Mouse (Mus musculus): ENCODE measurements around the gene 2410004B18Rik.
A peak's percentile ranks its signal among the peaks of the same experiment; 100 is the strongest.
"Not testable (repeated sequence)": the region's sequence is repeated elsewhere in the genome, so short reads cannot be mapped to it uniquely, and the experiment has no call there.

Gene 2410004B18Rik

DNA sequence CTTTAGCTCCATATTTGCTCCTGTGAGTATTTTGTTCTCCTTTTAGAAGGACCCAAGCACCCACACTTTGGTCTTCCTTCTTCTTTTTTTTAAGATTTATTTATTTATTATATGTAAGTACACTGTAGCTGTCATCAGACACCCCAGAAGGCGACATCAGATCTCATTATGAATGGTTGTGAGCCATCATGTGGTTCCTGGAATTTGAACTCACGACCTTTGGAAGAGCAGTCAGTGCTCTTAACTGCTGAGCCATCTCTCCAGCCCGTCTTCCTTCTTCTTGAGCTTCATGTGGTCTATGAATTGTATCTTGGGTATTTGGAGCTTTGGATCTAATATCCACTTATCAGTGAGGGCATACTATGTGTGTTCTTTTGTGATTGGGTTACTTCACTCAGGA is 27.8 kb downstream of the 2410004B18Rik start:
- not testable (repeated sequence) for DNase-seq

GRCm38 (mm10) chr3:145966806-145967205 is 29.0 kb downstream of the 2410004B18Rik start:
- no peak for DNase-seq

DNA sequence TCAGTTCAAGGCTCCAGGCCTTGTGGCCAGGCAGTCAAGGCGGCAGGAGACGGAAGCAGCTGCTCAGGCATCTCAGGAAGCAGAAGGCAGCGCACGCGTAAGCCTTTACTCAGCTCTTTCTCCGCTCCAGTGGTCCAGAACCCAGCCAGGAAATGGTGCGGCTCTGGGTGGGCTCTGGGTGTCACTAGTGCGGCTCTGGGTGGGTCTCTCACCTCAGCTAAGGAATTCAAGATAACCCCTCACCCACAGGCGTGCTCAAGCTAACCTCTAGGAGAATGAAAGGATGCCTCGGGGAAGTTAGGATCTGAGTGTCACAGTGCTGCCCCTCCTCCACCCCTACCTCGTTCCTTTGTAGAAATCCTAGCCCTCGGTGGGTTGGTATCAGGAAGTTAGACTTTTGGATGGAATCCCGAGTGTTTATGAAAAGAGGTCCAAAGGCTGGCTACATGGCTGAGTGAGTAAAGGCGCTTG is 31.3 kb downstream of the 2410004B18Rik start:
- peak; percentile 18 to 20 for DNase-seq

DNA sequence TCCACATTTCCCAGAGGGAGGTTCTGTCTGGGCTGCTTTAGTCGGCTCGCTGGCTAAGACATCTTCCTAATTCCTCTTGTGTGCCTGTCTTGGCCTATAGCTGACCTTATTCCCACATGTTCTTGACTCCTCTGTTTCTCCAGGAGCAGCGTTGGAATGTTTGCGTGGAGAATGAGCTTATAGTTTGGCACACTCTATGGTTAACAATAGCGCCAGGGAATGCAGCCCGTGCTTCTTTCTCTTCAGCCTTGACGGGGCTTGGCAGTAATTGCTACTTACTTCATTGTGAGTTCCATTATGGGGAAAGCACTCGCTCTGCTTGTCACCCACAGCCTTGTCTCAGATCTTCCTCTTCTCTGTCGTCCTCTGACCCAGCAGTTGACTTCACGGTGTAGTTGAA is 33.7 kb downstream of the 2410004B18Rik start:
- DNase-seq, result no peak

DNA sequence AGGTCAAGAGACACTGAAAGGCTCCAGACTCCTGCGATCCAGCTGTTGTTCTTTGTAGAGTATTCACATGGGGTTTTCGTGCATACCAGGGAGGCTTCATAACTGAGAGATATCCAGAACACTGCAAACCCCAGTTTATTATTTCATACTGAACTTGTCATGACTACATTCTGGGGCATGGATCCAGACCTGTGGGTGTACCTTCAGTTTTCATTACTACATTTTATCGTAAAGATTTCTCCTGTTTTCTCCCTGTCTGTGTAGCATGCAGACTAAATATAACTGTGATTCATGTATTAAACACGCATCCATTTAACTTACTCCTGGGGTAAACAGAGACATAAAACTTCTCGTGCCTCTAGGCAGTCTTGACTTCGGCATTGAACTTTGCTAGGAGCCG is 37.2 kb downstream of the 2410004B18Rik start:
- no peak for DNase-seq

DNA sequence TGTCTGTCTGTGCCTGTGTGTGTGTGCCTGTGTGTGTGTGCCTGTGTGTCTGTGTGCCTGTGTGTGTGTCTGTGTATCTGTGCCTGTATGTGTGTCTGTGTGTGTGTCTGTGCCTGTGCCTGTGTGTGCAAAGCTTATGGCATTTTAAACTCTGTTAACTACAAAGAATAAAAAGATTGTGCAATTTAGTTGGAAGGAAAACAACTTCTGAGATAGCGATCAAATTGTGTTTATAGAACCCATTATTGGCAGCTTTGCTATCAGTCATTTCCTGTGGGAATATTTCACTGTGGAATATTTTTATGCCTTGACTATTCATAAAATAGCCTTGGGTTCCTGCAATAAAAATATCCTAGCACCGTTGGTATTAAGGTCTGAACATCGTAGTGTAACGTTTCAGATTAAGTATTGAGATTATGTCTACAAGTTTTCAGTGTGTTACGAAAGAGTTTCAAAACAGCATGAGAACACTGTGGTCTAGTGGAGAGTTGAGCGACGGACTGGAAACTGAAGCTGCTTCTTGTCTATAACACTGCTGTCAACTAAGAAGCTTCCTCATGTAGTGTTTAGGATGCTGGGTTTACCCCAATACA is 47.6 kb downstream of the 2410004B18Rik start:
- no peak for DNase-seq

DNA sequence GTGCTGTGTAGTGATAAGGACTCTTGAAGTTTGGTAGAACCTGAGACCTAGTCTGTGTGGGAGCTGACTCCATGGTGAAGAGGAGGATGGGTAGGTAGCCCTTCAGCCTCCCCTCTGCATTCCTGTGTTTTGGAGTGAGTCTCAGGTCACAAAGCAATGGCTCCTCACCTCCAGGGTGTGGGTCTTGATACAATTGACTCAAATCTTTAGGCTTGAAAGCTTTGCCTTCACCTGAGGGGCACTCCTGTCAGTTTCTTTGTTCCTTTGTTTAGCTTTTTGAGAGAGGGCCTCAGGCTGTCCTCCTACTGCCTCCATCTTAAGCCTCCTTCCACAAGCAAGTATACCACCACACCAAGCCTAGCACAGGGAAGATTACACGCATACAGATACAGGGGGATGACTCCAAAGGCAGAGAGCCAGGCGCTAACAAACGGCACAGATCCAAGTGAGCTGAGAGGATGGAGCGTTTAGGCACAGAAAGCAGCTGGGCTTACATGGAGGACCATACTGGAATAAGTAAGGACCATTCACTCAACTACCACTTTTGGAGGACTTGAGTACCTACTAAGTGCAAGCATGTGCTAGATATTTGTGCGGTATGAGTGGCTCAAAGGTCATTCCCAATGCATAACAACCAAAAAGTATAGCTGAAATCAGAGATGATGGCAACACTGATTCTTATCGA is 48.6 kb downstream of the 2410004B18Rik start:
- no peak for DNase-seq

GRCm38 (mm10) chr3:145987268-145987969 is 49.6 kb downstream of the 2410004B18Rik start, which contains the start of gene Syde2:
Gene Syde2 (plus strand): TSS chr3:145987870.
- peak in 1 of 2 experiments; percentile 21 for DNase-seq

DNA sequence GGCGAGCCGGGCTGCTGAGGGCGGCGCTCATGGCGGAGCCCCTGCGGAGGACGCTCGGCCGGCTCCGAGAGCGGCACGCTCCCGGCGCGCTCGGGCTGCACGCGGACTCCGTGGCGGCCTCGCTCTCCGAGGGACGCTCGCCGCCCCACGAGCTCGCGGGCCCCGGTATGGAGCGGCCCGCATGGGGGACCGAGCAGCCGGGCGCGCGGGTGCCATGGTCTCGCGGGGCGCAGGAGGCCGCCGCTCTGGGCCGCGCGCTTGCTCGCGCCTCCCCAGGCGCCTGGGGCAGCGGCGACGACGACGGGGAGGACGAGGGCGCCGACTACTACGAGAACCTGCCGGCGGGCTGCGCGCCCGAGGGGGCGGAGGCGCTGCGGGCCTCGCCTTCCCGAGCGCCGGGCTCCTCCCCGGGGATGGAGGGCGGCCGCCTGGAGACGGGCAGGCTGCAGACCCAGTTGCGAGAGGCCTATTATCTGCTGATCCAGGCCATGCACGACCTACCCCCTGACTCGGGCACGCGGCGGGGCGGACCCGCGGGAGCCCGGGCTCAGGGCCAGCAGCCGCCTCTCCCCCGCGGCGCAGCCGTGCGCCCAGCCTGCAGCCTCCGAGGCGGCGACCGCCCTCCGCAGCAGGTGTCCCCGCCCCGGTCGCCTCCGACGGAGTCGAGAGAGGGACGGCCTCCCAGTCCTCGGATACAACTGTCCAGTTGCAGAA is 50.3 kb downstream of the 2410004B18Rik start:
- DNase-seq, result peak in 1 of 2 experiments; percentile 31

- peak; percentile 10 to 15 for DNase-seq
These were observed 51.1 kb downstream of the 2410004B18Rik start for GRCm38 (mm10) chr3:145988684-145989575.

- no peak for DNase-seq
These were observed 51.8 kb downstream of the 2410004B18Rik start for GRCm38 (mm10) chr3:145989576-145990081.

- no peak for DNase-seq
These were observed 53.3 kb downstream of the 2410004B18Rik start for GRCm38 (mm10) chr3:145991130-145991529.

GRCm38 (mm10) chr3:145991976-145992730 is 54.3 kb downstream of the 2410004B18Rik start:
- DNase-seq, result no peak

DNA sequence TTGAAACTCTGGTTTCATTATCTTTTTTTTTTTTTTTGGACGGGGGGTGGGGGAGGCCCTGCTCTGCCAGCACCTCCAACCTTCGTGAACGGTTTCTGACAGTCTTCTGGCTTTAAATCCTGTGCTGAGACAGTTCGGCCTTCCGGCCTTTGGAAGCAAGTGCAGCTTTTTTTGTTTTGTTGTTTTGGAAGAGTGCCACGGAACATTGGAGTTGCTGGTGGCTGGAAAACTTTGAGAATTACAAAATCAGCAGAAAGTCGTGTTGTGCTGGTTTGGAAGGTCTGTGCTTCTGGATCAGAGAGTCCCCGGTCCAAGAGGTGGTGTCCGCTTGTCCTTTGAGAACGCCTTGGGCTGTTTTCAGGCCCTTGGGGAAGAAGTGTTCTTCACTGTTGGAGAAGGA is 55.0 kb downstream of the 2410004B18Rik start:
- DNase-seq, result no peak

DNA sequence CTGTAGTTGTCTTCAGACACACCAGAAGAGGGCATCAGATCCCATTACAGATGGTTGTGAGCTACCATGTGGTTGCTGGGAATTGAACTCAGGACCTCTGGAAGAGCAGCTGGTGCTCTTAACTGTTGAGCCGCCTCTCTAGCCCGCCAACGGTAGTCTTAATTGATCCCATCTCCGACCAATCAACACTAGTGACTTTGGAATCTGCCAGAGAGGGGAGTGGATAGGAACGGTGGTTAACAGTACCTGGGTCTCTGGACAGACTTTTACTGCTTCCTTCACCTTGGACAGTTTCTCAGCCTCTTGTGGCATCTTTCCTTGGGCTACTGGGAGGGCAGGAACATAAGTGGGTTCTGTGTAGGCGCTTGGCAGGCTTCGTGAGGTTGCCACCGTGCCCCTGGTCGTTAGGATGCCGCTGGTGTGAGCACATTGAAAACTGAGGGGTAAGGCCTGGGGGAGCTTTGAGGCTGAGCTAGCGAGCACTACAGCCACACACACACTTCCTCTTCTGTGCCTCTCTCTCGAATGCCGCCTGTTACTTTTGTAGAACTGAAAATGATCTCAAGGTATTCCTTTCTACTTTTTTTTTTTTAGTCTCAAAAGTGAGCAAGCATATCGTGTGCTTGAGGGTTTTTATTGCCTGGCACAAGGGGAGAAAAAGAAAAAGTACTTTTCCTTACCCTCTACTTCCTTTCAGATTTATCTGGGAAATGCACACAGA is 55.8 kb downstream of the 2410004B18Rik start:
- peak; percentile 17 for DNase-seq
